Mouse (Mus musculus) liver, adult 10 weeks (tissue): ENCODE results near the gene Top3b. TPM values are rescaled to one million over a fixed set of nuclear protein-coding genes. Genes with fewer than 3 reads are reported as not detected.

Source experiments
- polyA plus RNA-seq: library from polyadenylated mRNA; stranded (reverse); fragments of 350-450 nt; fragmentation: Illumina TruSeq; extraction: RNeasy Lipid Tissue Mini Kit (QIAGEN cat#74804); gene quantifications from one replicate; pipeline ENCODE4 v1.2.3, GENCODE M21; 2014; ENCODE audit warnings: low read depth, low replicate concordance

Gene Top3b
- 7.2 TPM for polyA plus RNA-seq

DNA sequence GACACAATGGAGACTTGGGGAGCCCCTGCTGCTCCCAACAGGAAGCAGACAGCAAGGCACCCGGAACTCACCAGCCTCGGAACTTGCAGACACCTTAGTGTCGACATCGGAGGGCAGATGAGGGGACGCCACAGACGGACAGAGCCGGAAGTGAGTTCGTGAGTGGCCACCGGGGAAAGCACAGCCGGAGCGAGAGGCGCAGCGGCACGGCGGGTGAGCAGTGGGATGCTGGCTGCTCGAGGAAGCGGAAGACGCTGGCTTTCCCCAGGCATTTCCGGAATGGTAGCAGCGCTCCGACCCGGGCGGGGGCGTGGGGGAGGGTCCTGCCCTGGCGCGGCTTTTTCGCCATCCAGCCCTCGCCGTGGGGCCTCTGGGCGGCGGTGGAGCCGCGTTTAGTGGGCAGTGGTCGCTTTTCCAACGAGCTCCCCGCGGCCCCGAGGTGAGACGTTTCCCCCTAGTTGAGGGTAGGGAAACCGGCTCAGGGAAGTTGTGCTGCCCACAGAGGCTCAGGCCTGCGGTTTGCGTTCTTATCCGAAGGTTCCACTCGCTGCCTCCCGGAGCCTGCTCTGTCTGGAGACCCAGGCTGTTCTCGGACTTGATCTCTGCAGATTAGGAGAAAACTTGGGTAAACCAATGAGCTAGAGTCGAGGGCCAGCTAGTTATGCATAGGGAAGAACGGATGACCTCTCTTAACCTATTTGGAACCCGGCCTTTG is at the start of gene Top3b, which contains the start of gene Vpreb1:
Gene Top3b (plus strand): TSS at position 120 of the 715 bp plus-strand sequence.
Gene Vpreb1 (minus strand): TSS at position 227 of the 715 bp plus-strand sequence.

DNA sequence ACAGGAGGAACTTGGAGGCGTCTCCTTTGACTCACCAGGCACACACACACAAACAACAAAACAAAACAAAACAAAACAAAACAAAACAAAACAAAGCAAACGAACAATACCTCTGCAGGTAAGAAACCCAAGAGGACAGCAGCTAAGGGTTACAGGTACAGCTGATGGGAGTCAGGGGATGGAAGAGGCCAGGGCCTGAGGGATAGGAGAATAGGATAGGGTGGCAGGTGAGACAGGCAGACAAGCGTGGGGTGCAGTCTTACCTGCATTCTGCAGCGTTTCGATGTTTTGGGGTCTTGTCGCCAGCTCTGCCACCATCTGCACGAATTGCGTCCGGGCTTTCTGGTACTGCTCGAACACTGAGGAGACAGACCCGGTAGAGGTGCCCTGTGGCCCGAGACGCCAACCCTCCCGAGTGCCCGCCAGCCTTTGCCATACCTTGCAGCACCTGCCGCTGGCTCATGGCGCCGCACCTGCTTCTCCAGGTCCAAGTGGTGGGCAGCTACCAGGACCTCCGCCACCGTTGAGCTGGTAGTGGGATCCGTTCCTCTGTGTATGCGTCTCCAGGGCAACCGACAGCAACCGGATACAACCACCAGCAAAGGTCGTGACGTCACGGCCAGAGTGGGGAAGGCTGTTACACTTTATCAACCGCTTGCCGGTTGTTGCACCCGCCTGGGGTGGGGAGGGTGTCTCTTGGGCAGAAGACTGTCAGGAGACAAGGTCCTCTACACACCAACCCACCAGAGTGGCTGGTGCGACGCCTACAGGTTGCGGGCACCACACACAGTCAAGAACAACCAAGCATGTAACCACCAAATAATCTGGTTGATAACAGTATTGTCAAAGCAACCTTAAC is 41.5 kb upstream of the Top3b start, which contains the start of gene Spag6l:
Gene Spag6l (minus strand): TSS at position 700 of the 859 bp plus-strand sequence.

DNA sequence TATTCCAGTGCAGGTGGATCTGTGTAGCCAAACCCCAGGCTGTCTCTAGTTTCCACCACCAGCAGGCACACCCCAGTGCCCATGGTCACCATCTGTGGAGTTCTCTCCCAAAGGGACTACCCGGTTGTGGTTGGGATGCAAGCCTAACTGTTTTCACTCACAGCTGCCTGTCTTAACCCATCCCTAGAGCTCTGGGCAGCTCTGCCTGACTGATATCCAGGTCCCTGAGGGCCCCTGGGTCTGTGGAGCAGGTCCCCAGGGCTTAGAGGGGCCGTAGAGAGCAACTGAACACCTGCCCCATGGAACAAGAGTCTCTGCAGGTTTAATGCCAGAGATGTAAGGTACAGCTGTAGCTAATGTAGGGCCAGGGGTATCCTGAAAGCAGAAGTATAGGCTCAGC is 6.6 kb upstream of the Top3b start, which contains the start of gene Igll1:
Gene Igll1 (minus strand): TSS at position 8 of the 400 bp plus-strand sequence.

DNA sequence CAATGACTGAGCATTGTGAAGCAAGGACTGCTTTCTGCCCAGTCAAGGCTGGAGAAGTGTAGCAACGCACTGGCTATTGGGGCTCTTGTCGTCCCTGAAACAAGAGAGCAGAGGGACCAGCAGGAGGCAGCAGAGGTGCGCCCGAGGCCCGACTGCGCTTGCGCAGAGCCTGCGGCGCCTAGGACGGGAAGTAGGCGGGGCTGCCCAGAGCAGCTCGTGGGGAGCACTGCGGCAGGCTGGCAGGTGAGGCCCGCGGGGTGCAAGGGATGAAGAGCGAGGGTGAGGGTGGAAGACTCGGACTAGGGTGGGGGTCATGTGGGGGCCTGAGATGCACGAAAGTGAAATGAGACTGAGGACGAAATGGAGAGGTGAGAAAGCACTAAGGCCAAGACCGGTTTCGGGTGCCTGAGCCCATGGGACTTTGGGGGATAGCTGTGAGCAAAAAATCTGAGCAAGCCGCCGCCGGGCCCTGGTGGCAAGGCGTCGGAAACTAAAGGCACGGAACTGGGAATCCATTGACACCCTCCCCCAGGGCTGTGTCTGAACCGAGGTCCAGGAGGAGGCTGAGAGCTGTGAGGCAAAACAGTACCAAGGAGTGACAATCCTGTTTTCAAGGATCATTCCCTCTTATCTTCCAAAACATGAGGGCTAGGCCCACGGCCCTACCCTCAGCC is 26.0 kb downstream of the Top3b start, which contains the start of gene Ppm1f:
Gene Ppm1f (plus strand): TSS at position 88 of the 674 bp plus-strand sequence.

Other genes with a start within 250 kb of the Top3b start
- gene Olfr19, start 194.3 kb upstream of the Top3b start, polyA plus RNA-seq: not detected
- not detected for gene Spag6l, start 41.3 kb upstream of the Top3b start, polyA plus RNA-seq
- not detected for gene Igll1, start 6.8 kb upstream of the Top3b start, polyA plus RNA-seq
- not detected for gene Vpreb1, start 107 bp downstream of the Top3b start, polyA plus RNA-seq
- 4.8 TPM for gene Ppm1f, start 25.7 kb downstream of the Top3b start, polyA plus RNA-seq
- 111 TPM for gene Mapk1, start 112.6 kb downstream of the Top3b start, polyA plus RNA-seq
- gene Ypel1, start 199.0 kb downstream of the Top3b start, polyA plus RNA-seq: 0.34 TPM
- gene Ppil2, start 240.5 kb downstream of the Top3b start, polyA plus RNA-seq: 38.8 TPM